Mouse (Mus musculus) urinary bladder, postnatal 4 days (tissue): ENCODE measurements around the gene D5Ertd579e.

ENCODE experiments used
- DNase-seq, 2 experiments: peaks; one replicate each; pipeline ENCODE4 v3.0.0; 2021 to 2022; ENCODE audit warnings: low spot score in 2 of 2

D5Ertd579e gene

GRCm38 (mm10) chr5:36570546-36571245 is 125.1 kb downstream of the D5Ertd579e start:
- DNase-seq, result no peak

GRCm38 (mm10) chr5:36570098-36570497 is 125.7 kb downstream of the D5Ertd579e start:
- DNase-seq, result no peak

- DNase-seq, result no peak
Observed at GRCm38 (mm10) chr5:36568118-36568517, 127.7 kb downstream of the D5Ertd579e start.

GRCm38 (mm10) chr5:36567627-36568026 is 128.2 kb downstream of the D5Ertd579e start:
- DNase-seq, result no peak

GRCm38 (mm10) chr5:36564530-36564929 is 131.3 kb downstream of the D5Ertd579e start:
- no peak for DNase-seq

- no peak for DNase-seq
Observed at GRCm38 (mm10) chr5:36563741-36564140, 132.1 kb downstream of the D5Ertd579e start.

GRCm38 (mm10) chr5:36562791-36563445 is 132.9 kb downstream of the D5Ertd579e start:
- no peak for DNase-seq

GRCm38 (mm10) chr5:36561509-36561908 is 134.3 kb downstream of the D5Ertd579e start:
- DNase-seq, result no peak

- no peak for DNase-seq
Observed at GRCm38 (mm10) chr5:36560490-36560889, 135.3 kb downstream of the D5Ertd579e start.

- no peak for DNase-seq
Observed at GRCm38 (mm10) chr5:36559510-36560235, 136.2 kb downstream of the D5Ertd579e start.

GRCm38 (mm10) chr5:36559106-36559505 is 136.7 kb downstream of the D5Ertd579e start:
- DNase-seq, result no peak

- no peak for DNase-seq
Observed at GRCm38 (mm10) chr5:36558526-36558925, 137.3 kb downstream of the D5Ertd579e start.

GRCm38 (mm10) chr5:36557584-36558308 is 138.1 kb downstream of the D5Ertd579e start:
- no peak for DNase-seq

- no peak for DNase-seq
Observed at GRCm38 (mm10) chr5:36556906-36557305, 138.9 kb downstream of the D5Ertd579e start.

GRCm38 (mm10) chr5:36556289-36556688 is 139.5 kb downstream of the D5Ertd579e start:
- DNase-seq, result no peak

- DNase-seq, result no peak
Observed at GRCm38 (mm10) chr5:36554496-36554895, 141.3 kb downstream of the D5Ertd579e start.

- DNase-seq, result no peak
Observed at GRCm38 (mm10) chr5:36553886-36554285, 141.9 kb downstream of the D5Ertd579e start.

- no peak for DNase-seq
Observed at GRCm38 (mm10) chr5:36553056-36553606, 142.7 kb downstream of the D5Ertd579e start.

- no peak for DNase-seq
Observed at GRCm38 (mm10) chr5:36552391-36552790, 143.4 kb downstream of the D5Ertd579e start.
